Mouse (Mus musculus): ENCODE measurements around the gene Spats2l.

Gene Spats2l

DNA sequence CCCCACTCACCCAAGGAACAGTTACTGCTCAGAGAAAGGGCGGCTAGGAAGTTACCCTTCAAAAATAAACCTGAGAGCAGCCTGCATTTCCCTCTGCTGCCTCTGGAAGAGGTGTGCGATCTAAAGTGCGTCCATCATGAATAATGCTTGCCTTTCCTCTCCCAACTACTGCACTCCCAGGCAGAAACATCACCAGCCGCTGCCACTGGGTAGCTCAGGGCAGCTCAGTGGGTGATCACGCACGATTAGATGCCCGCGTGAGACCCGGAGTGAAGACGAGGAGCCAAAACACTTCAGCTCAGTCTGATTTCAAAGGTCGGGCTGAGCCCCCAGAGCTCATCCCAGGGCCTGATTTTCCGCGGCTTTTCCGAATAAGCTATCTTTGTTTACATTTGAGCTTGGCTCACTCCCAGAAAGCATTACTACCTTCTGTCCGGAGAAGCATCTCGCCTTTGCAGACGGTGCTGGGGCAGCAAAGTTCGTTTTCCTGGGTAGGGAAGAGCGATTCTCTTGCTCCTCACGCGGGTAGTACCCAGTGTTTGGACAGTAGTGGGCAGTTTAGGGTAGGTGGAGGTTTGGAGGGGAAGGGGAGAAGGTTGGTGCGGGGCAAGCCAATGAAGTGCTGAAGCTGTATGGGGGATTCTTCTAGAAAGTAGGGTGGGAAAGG, at the start of gene Spats2l:
Gene Spats2l (plus strand): TSS at position 162 of the 667 bp plus-strand sequence.
- DNase-seq = peak; percentile 13

DNA sequence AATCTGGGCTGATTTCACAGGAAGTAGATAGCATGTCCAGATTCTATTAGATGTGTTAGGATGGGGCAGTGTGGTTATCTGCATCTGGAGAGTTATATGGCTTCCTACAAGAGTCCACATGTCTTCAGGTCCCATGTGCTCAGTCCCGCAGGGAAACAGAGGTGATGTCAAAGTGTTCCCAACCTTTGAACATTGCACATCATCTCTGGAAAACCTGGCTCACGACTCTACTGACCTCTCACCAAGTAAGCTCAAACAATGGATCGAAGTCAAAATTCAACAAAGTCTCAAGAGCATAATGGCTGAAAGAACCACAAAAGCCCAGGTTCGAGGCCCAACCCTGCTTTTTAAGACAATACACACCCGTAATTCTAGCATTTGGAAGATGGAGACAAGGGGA, 48.7 kb upstream of the Spats2l start:
- no peak for DNase-seq

DNA sequence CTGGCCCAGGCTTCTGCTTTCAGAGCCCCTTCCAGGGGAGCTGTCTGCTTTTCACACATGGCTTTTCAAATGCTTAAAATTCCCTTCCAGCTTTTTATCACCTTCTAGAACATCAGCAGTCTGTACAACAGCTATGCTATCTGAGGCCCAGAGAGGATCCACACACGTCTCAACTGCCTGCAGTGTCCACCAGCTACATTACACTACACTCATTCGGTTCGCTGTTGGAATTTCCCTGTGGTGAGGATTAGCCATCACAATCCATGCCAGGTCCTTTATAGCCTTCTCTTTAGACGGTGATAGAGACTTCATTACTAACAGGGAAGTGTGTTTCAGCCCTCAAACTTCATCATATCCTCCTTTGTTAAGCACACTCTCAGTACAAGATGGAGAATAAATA, 38.1 kb upstream of the Spats2l start:
- no peak for DNase-seq

DNA sequence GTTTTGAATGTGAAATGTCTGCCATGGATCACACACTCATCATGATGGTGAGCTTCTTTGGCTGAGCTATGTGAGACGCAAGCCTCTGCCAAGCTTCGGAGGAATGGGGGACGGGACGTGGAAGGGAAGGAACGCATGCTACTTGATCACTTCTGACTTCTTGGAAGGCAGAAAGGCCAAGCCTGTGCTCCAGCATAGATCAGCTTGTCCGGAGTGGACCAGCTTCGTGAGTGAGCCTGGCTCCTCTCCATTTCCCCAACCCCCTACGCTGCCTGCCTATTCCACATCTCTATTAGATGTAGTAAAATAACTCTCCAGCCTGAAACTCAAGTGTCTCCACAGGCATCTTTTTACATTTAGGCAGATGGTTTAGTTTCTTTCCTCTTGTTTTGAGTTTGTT, 32.2 kb upstream of the Spats2l start:
- DNase-seq = no peak

- DNase-seq = no peak
Observed at GRCm38 (mm10) chr1:57742266-57742665, 31.7 kb upstream of the Spats2l start.

DNA sequence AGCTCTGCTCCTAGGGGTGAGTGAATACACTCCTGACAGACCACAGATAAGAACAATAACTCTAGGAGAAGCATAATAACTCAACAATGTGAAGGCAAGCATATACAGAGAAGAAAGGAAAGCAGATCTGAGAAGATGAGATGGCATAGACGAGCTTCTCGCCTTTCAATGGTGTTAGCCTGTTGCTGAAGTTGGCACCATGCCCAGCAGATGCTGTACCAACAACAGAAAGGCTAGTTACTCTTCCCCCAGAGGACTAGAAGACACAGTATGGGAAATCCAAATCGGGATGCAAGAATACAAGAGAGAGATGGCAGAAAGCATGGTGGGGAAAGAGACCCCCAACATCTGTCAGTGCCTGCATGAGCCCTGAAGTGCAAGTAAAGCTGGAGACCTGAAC, 22.2 kb upstream of the Spats2l start:
- DNase-seq = no peak

GRCm38 (mm10) chr1:57766396-57766795, 7.6 kb upstream of the Spats2l start:
- DNase-seq = no peak

DNA sequence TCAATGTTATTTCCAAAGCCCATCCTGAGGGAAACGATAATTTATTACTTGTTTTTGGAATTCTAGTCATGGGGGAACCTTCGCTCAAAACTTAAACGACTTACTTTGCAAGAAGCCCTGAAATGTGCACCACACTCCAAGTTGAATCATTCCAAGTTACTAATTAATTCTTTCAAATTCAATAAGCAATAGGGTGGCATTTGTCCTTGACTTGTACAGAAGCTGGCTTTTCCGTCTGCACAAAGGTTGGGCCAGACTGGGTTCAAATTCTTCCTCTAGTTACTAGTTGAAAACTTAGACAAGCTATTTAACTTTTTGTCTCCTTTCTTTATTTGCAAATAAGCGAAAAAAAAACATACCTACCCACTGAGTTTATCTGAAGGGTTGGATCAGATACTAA, 636 bp upstream of the Spats2l start:
- DNase-seq = no peak

DNA sequence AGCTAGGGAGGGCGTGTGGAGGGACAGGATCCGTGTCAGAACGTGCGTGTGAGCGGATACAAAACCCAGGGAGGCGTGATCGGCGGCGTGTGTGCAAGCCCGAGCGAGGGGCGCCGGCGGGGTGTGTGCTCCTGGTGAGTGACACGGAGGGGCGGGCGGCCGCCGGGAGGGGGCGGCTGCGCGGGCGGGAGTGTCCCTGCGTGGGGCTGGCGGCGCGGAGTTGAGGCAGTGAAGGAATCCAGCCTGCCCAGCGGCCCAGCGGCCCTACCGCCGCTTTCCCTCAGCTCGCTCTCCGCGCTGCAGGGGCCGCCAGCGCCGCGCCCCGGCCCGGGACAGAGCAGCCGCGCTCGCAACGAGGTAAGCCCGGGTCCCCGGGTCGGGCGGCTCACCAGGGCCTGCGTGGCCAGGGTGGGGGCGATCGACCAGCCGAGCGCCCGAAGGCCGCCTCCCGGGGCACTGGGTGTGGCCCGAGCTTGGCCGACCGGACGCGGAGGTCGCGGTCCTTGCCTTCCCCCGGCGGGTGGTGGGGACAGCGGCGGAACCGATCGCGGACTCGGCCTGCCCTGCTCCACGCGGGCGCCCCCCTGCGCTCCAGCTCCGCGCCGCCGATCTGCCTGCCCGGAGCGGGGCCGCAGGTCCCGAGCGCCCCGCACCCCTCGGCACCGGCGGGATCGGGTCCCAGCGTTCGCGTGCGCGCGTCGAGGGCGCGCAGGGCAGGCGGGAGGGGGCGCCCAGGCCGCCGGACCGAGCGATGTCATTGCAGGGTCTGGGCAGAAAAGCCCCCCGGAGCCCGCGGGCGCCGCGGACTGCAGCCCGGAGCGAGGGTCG, 920 bp downstream of the Spats2l start:
- peak; percentile 73 for DNase-seq

DNA sequence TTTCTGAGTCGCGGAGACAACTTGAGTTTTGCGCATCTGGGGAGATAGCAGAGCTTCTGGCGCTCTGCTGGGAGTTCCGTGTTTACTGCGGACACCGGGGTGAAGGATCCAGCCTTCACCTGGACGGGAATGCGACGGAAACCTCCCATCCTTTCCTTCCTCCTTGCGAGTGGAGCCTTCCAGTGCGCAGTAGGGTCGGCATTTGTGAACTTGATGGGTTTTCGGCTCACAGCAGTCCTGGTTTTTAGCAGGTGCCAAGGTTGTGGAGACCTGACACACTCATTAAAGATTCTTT, 1.5 kb downstream of the Spats2l start:
- DNase-seq = no peak

DNA sequence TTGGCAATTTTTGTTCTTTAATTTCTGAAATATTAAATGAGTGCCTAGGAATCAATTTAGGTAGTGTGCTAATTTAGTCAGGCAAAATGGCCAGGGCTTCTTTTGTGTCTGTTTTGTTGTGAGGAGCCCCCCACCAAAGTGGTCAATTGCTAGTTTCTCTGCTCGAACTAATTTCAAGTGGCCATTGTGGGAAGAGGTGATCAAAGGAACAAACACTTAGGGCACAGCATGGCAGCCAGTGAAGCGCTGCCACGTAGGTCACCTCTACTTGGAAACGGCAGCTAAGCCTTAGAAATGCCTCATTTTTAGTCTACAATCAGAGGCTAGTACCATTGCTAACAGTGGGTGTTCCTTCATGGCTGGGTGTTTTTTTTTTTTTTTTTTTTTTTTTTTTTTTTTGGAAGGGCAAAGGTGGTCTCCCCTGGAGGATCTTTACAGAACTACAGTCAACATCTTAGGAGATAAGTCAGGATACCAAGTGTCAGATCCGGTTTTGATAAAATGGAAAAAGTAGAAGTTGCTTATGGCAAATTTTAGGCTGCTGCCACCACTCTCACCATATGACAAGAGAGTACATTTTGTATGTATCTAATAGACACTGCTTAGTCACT, 2.8 kb downstream of the Spats2l start:
- DNase-seq = no peak

DNA sequence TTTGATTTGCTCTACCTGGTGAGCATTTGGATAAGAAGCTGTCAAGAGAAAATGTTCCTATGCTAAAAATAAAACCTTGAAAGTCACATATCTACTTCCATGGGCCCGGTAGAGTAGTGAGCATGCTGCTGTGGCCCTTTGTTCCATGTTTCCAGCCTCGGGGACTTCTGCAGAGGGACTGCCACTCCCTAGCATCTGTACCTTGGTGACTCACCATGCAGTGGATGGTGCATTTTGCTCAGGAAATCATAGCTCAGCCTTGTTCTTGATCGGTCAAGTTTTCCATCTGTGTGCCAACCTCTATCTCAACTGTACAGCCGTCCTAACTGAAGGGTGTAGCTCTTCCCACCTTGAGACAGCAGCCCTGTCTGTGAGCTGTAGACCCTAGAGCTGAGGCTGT, 10.3 kb downstream of the Spats2l start:
- DNase-seq = no peak

DNA sequence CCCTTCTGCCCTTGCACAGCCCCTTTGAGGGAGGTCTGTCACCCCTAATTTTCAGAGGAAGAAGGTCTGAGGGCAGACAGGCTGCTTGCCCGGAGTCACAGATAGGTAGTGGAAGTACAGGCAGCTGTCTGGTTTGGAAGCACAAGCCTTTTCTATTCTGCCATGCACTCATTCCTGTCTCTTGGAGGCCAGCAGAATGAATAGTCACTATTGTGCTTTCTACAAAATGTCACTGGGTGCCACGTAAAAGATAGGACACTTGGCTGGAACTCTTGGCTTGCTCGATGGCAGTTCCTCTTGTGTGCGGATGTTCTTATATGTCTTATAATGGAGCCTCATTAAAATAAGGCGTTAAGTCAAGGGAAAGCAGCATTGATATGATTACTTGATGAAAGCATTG, 15.9 kb downstream of the Spats2l start:
- DNase-seq = no peak

GRCm38 (mm10) chr1:57792212-57792611, 18.2 kb downstream of the Spats2l start:
- DNase-seq = no peak

DNA sequence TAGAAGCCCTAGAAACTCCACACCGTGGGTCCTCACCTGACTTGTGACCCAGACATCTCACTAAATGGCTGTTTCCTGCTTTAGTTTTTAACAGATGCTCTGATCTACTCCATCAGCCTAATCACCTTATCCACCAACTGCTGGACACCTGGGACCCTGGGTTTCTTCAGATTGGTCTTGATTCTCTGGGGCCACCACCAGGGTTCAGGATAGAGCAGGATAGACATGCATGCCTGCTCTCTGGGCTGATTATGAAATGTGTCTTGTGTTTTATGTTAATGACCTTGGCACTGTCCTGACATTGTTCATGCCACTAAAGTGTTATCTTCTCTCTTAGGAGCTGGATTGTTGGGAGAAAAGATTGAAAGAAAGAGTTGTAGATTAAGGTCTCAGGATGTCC, 21.9 kb downstream of the Spats2l start:
- DNase-seq = peak; percentile 13

GRCm38 (mm10) chr1:57799398-57799797, 25.4 kb downstream of the Spats2l start:
- DNase-seq = no peak

DNA sequence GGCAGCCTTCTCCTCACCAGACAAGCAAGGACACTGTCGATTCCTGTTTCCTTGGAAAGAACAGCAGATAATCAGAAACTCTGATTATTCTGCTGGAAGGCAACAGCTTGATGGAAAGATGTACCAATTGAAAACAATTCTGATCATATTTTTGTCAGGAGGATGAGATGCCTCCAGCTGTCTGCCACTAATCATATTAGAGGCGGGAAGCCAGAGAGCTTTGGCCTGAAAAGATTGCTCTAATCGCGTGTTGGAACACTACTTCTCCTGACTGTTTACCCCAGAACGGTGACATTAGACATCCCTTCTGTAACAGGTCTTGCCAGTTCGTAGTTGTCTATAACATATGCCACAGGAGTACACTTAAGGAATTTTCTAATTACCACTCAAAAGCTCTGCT, 26.9 kb downstream of the Spats2l start:
- no peak for DNase-seq

- no peak for DNase-seq
Observed at GRCm38 (mm10) chr1:57806126-57806525, 32.2 kb downstream of the Spats2l start.

DNA sequence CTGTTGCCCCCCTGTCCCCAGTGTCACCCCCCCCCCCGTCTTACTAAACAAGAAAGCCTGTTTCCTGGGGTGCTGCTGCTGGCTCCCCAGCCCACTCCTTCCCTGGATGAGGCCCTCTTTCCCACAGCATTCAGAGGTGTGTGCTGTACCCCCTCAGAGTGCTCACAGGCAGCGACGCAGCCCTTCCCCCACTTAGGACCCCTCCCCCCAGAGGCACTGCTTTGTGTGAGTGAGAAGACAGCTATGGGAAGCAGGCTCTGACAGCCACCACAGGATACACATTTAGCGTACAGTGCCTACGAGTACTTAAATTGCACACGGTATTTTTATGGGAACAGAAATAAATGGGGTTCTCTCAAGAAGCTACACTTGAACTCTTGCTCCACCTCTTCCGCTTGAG, 33.9 kb downstream of the Spats2l start:
- no peak for DNase-seq

DNA sequence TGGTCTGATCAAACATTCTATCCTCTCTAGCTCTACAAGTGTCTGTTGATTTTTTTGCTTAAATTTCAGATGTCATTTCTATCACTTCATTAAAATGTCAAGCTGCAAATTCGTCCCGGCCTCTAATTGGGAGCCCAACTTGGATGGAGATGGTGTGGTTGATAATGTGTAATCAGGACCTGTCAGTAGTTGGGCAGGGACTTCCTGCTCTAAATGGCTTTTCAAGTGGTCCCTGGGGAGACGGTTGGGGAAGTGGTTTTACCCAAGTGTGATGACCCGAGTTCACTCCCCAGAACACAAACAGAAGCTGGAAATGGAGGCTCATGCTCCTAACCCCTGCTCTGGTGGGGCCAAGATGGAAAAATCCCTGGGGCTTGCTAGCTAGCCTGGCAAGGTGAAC, 36.3 kb downstream of the Spats2l start:
- DNase-seq = no peak

- no peak for DNase-seq
Observed at GRCm38 (mm10) chr1:57817103-57817502, 43.1 kb downstream of the Spats2l start.

DNA sequence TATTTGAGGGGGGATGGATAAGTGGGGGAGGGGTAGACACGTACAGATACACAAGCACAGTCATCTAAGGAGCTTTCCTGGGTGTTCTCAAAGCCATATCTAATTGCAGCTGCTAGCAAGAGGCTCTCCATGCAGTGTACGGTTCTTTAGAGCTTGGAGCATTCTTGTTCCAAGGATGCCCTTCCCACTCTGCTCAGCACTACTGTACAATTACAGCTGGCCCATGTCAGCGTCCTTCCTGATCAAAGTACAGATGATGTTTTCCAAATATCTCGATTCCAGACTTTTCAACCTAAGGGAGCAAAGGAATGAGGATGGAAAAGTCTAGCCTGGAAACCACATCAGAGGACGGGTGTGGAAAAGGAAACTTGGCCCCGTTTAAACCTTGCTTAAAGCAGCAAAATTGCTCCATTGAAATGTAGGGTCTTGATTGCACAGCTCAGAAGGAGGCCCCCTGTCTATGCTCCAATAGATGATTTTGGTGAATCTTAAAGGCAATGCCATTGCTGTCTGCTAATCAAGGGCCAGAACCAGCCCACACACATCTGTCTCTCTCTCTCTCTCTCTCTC, 46.6 kb downstream of the Spats2l start:
- no peak for DNase-seq

GRCm38 (mm10) chr1:57824966-57825759, 51.2 kb downstream of the Spats2l start:
- no peak for DNase-seq
